Mouse (Mus musculus): Measurements from ENCODE around the gene Ogdh. TPM values are rescaled to one million over a fixed set of nuclear protein-coding genes. Genes with fewer than 3 reads are reported as not detected.
"Not testable (repeated sequence)": the region's sequence is repeated elsewhere in the genome, so short reads cannot be mapped to it uniquely, and the experiment has no call there.

The Ogdh gene
- total RNA-seq, 2 experiments from 2014 or later = 515 to 618 TPM

GRCm38 (mm10) chr11:6366434-6366833 lies 75.0 kb downstream of the Ogdh start:
- DNase-seq = no peak

GRCm38 (mm10) chr11:6367156-6367555 lies 75.7 kb downstream of the Ogdh start:
- no peak for DNase-seq

- DNase-seq = not testable (repeated sequence)
Observed at GRCm38 (mm10) chr11:6367986-6368385, 76.6 kb downstream of the Ogdh start.

- DNase-seq = peak in 1 of 2 experiments; percentile 18
Observed at GRCm38 (mm10) chr11:6371376-6372155, 80.1 kb downstream of the Ogdh start.

GRCm38 (mm10) chr11:6372784-6373183 lies 81.4 kb downstream of the Ogdh start:
- no peak for DNase-seq

- DNase-seq = peak; percentile 60 to 65
Observed at GRCm38 (mm10) chr11:6380916-6381315, 89.5 kb downstream of the Ogdh start.

- no peak for DNase-seq
Observed at GRCm38 (mm10) chr11:6388126-6388725, 96.8 kb downstream of the Ogdh start.

GRCm38 (mm10) chr11:6388726-6389413 lies 97.4 kb downstream of the Ogdh start, which contains the start of gene Zmiz2:
Gene Zmiz2, plus strand, starts transcription at chr11:6389074.
- peak; percentile 97 to 99 for DNase-seq

- peak; percentile 28 to 37 for DNase-seq
Observed at GRCm38 (mm10) chr11:6389483-6389921, 98.1 kb downstream of the Ogdh start.

GRCm38 (mm10) chr11:6390376-6391053 lies 99.1 kb downstream of the Ogdh start:
- no peak for DNase-seq

GRCm38 (mm10) chr11:6391516-6392276 lies 100.3 kb downstream of the Ogdh start:
- DNase-seq = no peak

GRCm38 (mm10) chr11:6392857-6393256 lies 101.4 kb downstream of the Ogdh start:
- no peak for DNase-seq

- no peak for DNase-seq
Observed at GRCm38 (mm10) chr11:6393866-6394265, 102.4 kb downstream of the Ogdh start.

GRCm38 (mm10) chr11:6395565-6395964 lies 104.1 kb downstream of the Ogdh start:
- no peak for DNase-seq

- no peak for DNase-seq
Observed at GRCm38 (mm10) chr11:6398141-6398540, 106.7 kb downstream of the Ogdh start.

GRCm38 (mm10) chr11:6402515-6403510 lies 111.4 kb downstream of the Ogdh start:
- peak; percentile 77 to 90 for DNase-seq

- DNase-seq = no peak
Observed at GRCm38 (mm10) chr11:6403830-6404405, 112.5 kb downstream of the Ogdh start.

- DNase-seq = peak; percentile 50 to 56
Observed at GRCm38 (mm10) chr11:6404699-6405566, 113.5 kb downstream of the Ogdh start.

GRCm38 (mm10) chr11:6405591-6406081 lies 114.2 kb downstream of the Ogdh start:
- DNase-seq = peak; percentile 62 to 74
